Mouse (Mus musculus) kidney, postnatal 36 days (tissue): ENCODE data around the gene Ccdc142.

Experiments used
- DNase-seq, 2 experiments: peaks; one replicate each; pipeline ENCODE4 v3.0.0; 2021 to 2022; ENCODE audit warnings: mixed read lengths in 2 of 2

Ccdc142 gene

DNA sequence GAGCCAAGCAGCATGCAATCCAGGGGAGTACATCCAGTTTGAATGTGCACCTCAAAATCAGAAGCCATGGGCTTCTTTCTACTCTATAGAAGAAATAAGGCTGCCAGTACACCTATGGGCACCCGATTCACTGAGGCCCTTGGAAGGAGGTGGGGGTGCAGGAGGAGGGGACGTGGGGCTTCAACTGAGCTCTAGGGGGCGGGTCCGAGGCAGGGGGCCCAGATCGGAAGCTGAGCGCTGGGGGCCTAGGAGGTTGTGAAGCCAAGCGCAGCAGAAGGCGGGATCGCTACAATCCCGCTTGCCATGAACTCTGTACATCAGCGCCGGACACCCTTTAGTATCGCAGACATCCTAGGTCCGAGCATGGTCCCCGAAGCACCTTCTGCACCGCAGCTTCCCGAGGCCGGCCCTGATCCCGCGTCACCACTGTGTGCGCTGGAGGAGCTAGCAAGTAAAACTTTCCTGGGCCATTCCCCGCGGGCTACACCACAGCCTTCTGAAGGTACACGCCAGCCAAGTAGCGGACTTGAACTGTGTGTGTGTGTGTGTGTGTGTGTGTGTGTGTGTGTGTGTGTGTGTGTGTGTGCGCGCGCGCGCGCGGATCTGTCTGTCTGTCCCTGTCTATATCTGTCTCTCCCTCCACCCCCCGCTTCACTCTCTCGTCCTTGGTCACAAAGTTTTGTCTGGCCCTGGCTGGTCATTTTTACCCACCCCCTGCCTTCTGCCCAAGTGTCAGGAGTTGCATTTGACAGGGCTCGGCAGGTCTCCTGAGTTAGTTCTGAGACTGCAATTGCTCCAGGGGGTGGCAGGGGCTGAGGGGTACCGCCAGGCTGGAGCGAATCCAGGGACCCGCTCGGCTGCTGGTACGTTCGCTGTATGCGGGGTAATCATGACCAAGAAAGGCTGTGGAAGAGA, 15.0 kb upstream of the Ccdc142 start, which contains the start of gene Lbx2:
Lbx2 (plus strand) TSS at position 247 of the 915 bp plus-strand sequence.
- peak in 1 of 2 experiments; percentile 25 for DNase-seq

DNA sequence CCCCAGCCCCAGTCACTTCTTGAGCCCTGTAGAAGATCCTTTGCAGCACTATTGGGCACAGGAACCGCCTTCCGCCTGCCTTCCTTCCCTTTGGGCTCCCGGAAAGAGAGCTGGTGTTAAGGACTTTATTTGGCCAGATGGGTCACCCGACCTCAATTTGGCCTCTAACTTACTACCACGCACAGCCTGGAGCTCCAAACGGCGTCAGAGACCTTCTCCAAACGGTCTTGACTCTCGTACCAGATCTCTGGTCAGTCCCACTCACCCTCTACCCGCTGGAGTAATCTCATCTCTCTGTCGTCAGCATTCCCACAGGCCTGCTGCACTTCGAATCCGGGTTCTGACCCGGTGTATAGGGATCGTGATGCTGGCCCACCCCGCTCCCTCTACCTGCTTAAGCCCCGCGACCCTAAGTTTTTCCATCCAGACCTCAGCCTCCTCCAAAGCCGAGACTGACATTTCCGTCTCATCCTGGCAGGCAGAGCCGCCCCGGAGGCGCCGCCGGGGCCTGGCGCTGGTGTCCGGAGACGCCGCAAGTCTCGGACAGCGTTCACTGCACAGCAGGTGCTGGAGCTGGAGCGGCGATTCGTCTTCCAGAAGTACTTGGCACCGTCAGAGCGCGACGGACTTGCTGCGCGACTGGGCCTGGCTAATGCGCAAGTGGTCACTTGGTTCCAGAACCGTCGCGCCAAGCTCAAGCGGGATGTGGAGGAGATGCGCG, 14.0 kb upstream of the Ccdc142 start:
- DNase-seq: peak; percentile 47 to 68

DNA sequence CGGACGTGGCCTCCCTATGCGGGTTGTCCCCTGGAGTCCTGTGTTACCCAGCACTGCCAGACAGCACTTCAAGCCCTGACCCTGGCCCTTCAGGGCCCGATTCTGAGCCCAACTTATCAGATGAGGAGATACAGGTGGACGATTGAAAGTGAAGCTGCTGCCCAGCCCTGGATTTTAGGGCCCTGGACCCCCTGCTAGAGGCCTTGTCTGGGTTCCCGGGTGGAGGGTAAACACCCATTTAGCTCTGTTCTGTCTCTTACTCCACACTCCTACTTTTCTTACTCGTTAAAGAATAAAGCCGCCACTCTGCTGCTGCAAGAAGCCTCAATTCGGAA, 13.5 kb upstream of the Ccdc142 start:
- DNase-seq: no peak

DNA sequence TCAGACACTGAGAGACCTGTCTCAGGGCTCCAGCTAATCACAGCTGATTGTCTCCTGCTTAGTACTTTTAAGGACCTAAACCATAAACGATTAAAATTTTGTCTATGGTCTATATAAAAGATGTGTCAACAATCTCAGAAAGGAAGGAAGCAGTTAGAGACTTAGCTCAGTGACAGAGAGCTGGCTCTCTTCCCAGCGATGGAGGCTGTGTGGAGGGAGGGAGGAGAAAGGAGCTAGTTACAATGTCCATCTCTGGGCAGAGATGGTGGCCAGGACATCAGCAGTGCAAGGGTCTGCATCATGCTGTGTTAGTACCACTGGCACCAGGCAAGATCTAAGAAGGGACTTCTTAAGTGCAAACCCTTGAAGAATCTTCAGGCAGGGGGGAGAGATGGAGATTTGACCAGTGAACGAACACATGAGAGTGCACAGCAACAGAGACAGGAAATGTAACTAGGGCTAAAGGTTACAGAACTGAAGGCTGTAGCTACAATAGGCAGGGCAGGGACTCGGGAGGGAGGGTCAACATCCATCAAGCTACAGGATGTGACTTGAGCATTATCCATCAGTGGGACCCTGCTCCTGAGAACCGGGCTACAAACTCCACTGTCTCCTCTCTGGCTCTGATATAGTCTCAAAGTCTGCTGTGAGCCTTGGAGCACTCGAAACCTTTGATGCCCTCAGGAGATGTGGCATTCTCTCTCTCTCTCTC, 8.8 kb upstream of the Ccdc142 start:
- DNase-seq: peak; percentile 35 to 71

DNA sequence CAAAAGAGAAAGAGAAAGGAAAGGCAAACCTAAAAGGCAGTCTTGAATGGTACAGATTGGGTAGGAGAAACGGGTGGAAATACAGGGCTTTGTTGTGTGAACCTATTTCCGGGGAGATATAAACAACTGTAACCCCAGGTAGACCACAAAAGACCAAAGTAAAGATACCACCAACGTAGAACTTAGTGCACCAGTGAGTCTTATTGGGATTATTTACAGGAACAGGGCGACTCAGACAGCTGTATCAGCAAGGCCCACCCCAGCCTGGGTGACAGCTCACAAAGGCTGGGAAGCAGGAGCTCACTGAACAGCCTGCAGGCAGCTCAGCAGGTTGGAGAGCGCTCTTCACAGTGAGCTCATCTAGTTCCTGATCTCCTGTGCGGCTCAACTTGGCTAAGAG, 5.4 kb upstream of the Ccdc142 start:
- no peak for DNase-seq

DNA sequence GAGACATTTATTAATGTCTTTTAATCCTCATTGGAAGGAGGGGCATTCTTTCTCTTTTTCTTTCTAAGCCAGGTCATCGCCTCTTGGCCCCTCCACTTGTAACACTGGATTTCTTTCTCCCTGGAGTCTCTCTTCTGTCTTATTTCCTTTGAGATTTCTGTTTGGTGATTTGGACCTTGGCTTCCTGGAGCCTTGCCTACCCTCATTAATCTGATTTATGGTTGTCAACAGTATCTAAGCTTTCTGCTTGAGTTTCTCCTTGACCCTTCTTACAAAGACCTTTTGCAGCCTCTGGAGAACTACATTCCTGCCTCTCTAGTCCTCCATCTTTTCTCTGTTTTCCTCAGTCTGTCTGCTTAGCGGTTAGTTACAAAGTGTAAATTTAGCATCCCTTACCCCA, 3.0 kb upstream of the Ccdc142 start:
- DNase-seq: peak; percentile 62 to 81

DNA sequence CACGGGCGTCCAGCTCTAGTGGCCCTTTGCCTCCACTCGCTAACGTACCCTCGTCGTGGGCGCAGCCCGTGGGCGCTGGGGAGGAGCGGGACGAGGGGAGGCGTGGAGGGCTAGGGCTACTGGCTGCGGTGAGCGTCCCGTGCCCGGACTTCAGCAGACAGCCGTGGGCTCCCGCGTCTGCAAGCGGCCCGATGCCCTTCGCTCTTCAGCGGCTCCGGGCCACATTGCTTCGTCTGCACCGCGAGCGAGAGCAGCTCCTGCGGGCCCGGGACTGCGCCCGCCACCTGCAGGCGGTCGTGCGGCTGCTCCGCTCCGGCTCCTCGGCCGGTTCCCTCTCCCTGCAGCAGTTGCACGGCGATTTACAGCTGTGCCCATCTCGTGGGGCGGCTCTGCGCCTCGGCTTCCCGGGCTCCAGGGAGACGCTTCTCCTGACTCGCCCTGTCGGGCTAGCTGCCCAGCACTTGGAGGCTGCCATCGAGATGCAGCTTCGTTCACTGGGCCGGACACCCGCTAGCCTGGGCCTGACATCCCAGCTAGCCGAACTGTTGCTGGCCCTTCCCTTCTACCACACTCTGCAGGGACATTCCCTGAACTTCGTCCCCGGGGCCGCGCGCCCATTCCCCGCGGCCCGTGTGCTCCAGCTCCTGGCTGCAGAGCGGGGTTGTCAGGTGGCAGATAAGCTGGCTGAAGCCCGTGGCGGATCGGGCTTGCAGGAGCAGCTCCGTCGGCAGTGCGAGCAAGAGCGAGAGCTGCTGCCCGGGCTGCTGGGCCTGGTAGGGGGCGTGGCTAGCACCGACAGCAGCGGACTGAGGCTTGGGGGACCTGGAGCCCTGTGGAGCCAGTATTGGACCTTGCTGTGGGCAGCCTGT, 521 bp downstream of the Ccdc142 start:
- DNase-seq: peak; percentile 63 to 78

DNA sequence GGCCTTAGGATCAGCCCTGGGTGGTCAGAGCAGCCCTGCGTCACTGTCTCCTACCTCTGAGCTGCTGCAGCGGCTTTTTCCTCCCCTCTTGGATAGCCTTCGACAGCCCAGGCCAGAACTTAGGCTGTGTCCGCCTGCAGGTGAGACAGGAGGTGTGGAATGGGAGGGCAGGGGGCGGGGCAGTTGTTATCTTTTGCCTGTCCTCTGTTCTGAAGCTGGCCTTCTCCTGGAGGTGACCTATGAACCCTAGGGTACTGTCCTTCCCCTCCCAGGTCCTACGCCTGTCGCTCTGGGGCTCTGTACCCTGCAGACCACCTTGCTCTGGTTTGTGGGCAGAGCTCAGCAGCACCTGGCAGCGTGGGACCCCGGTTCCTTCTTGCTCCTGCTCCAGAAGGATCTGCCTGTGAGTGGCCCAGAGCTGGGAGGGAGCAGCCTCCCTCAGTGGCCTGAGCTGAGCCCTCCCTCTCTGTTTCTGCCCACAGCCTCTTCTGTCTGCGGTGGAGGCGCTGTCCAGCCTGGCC, 1.8 kb downstream of the Ccdc142 start:
- DNase-seq: no peak

DNA sequence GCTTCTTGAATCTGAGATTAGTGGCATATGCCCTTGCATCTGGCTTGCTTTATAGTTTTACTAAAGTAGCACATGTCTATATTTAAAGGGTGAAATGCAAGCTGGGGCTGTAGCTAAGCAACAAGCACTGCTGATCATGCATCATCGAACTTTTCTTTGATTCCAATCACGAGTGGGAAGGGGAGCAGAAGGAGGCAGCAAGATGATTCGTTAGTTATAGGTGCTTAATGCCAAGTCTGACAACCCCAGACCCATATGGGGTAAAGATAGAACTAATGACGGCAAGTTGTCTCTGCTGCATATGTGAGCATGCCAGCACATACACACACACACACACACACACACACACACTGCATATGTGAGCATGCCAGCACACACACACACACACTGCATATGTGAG, 2.8 kb downstream of the Ccdc142 start:
- no peak for DNase-seq

DNA sequence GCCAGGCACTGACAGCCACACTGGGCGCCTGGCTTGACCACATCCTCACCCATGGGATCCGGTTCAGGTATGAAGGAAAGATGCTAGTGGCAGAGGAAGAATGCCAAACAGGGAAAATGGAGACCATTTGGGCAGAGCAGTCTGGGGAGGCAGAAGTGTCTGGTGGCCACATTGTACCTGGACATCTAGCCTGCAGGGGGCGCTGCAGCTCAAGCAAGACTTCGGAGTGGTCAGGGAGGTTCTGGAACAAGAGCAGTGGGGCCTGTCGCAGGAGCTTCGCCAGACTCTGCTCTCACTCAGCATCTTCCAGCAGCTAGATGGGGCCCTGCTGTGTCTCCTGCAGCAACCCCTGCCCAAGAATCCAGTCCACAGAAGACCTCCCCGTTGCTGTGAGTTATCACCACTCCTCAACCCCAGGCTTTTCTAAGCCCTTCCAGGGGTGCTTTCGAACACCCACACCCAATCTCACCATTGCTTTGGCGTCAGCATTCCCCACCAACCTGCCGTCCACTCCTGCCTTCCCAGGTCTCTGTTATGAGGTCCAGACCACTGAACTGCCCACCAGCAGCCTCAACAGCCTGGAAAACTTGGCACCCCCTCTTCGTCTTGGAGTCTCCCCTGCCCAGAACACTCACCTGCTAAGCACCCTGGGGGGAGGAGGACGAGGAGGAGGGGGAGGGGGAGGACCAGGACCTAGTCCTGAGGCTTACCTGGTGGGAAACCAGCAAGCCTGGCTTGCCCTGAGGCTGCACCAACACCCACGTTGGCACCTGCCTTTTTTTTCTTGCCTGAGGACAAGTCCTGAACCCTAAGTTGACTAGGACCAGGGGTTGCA, 6.4 kb downstream of the Ccdc142 start:
- peak; percentile 81 to 94 for DNase-seq

DNA sequence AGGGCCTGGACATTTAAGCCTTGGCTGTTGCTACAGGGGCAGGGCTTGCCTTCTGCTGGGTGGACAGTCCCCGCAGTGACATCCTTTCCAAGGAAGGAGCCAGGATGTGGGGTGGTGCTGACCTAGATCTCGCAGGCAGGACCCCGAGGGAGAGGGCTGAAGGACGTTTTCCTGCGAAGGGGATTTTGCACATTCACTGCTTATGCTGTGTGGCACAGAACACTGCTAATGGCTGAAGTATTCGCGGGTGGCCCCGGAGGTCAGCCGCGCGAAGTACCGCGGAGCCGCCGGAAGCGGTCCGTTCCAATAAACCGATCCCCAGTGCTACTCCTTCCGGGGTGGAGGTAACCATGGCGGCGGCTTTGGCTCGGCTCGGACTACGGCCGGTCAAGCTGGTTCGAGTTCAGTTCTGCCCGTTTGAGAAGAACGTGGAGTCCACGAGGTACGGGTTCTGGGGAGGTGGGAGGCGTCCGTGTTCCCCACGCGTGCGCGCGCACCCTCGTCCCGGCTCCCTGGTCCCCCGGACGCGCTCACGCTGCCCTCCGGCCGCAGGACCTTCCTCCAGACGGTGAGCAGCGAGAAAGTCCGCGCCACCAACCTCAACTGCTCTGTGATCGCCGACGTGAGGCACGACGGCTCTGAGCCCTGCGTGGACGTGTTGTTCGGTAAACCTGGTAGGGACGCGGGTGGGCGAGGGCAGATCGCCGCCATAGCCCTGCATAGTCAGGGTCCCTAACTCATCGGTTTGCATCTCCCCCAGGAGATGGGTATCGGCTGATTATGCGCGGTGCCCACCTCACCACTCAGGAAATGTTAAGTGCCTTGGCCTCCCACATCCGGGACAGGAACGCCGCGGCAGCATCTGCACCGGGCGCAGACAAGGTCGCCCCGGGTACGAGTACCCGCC, 7.6 kb downstream of the Ccdc142 start, which contains the start of gene Mrpl53:
Mrpl53 (plus strand) TSS at position 279 of the 907 bp plus-strand sequence.
- DNase-seq: peak; percentile 83 to 90

DNA sequence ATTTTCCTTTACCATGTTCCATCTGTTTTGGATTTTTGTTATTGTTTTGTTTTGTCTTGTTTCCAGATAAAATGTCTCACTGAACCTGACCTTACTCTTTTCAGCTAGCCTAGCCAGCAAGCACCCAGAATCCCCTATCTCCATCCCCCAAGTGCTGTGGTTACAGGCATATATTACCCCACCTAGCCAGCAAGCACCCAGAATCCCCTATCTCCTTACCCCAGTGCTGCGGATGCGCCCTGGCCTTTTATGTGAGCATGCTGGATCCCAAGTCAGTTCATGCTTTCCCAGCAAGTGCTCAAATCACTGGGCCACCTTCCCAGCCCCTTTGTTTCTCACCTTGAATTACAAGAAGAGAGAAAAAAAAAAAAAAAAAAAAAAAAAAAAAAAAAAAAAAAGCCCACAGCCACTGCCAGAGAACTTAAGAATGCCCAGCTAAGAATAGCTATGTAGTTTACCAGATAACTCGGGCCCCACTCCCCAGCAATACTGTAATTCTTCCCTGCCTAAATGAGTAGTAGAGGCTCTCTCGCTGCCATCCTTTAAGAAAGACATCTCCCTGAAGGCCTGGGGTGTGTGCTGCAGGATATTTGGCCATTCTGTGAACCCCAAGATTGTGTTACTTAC, 10.2 kb downstream of the Ccdc142 start:
- no peak for DNase-seq

DNA sequence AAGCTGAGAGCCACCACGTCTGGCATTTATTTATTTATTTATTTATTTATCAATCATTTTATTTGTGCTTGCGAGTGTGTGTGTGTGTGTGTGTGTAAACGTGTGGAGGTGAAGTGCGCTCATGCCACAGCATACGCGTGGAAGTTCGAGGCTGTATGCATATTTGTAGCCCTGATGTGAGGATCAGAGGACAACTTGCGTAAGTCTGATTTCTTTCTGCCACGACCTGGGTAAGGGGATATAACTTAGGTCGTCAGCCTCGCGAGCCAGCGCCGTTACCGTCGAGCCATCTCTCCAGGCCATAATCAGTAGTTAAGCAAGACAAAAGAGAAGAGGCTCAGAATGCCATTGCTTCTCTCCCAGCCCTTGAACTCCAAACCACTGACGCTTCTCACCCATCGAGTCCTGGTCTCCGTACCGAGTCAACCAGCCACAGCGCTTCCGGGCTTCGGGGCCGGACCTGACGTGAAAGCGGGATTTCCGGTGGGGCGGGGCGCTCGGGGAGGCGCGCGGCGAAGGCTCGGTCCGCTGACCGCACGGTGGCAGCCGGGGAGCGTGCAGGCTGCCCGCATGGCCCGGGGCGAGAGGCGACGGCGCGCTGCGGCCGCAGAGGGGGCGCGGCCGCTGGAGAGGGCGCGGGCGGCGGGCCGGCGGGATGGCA, 13.7 kb downstream of the Ccdc142 start, which contains the start of gene Mogs:
Mogs (plus strand) TSS at position 486 of the 661 bp plus-strand sequence.
- DNase-seq: peak; percentile 95 to 98

DNA sequence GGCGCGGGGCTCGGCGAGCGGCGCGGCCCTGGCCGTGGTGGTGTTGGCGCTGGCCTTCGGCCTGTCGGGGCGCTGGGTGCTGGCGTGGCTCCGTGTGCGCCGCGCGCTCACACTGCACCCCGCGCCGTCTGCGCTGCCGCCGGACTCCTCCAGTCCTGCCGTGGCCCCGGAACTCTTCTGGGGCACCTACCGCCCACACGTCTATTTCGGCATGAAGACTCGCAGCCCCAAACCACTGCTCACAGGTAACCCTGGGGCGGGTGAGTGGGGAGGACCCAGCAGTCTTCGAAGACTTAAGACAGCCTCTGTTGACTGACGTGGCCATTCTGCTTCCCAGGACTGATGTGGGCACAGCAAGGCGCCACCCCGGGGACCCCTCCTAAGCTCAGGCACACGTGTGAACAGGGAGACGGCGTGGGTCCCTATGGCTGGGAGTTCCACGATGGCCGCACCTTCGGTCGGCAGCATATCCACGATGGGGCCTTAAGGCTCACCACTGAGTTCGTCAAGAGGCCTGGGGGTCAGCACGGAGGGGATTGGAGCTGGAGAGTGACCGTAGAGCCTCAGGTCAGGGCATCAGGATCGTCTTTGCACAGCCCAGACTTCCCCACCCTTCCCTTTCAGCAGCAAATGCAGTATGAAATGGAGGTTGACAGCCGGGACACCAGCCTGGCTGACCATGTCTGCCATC, 14.4 kb downstream of the Ccdc142 start:
- DNase-seq: no peak

DNA sequence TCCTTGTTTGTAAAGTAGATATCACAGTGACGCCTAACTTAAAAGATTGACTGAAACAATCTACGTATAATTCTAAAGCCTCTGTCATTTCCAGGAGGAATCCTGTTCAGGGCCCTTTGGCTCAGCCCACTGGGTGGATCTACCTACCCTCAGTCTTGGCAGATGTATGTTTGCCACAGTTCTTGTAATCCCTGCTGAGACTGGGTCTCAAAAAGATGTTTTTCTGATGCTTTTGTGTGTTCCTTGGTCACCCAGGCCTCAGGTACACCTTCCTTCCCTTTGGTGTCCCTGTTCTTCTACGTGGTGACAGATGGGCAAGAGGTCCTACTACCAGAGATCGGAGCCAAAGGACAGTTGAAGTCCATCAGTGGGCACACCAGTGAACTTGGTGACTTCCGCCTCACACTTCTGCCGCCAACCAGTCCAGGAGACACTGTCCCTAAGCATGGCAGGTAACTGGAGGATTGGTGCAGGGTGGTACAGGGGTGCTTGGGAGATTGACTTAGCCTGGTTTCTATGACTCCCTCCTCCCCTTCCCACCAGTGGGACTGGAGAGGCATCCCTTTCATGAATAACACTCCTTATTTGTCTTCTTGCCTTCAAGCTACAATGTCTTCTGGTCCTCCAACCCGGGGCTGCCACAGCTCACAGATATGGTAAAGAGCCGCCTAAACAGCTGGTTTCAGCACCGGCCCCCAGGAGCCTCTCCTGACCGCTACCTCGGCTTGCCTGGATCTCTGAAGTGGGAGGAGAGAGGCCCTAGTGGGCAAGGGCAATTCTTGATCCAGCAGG, 15.2 kb downstream of the Ccdc142 start:
- DNase-seq: no peak

DNA sequence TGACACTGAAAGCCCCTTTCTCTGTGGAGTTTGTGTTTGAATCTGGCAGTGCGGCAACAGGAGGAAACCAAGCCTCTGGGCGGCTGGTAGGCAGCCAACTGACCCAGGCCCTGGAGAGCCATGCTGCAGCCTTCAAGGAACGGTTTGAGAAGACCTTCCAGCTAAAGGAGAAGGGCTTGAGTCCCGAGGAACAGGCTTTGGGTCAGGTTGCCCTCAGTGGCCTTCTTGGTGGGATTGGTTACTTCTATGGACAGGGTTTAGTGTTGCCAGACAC, 15.7 kb downstream of the Ccdc142 start:
- no peak for DNase-seq

DNA sequence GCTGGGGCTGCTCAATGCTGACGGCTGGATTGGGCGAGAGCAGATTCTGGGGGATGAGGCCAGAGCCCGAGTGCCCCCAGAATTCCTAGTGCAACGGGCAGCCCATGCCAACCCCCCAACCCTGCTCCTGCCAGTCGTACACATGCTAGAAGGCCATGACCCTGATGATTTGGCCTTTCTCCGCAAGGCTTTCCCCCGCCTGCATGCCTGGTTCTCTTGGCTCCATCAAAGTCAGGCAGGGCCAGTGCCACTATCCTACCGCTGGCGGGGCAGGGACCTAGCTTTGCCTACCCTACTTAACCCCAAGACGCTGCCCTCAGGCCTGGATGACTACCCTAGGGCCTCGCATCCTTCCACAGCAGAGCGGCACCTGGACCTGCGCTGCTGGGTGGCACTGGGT, 16.2 kb downstream of the Ccdc142 start:
- DNase-seq: no peak

DNA sequence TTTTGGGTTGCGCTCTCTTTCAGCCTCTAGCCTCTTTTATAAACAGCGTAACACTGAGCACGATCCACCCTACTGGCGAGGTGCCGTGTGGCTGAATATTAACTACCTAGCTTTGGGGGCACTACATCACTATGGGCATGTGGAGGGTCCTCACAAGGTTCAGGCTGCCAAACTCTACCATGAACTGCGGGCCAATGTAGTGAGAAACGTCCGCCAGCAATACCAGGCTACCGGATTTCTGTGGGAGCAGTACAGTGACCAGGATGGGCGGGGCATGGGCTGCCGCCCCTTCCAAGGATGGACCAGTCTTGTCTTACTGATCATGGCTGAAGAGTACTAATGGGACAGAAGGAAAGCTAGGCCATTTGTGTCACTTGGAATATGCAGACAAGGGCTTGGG, 17.0 kb downstream of the Ccdc142 start:
- no peak for DNase-seq
